Mouse (Mus musculus) kidney, embryonic 16.5 days (tissue): ENCODE measurements around the gene Eri3. TPM values are rescaled to one million over a fixed set of nuclear protein-coding genes. Genes with fewer than 3 reads are reported as not detected.

Experiments used
- ATAC-seq: fragments of 200-750 bp; cut with Nextera tagmentation; 2 replicates; pipeline ENCODE4 v1.8.0; 2017; ENCODE audit warnings: moderate TSS enrichment; ENCODE audit not compliant: low FRiP score, low TSS enrichment
- H3K27ac ChIP-seq: fragments of 300-500 bp; sonication (generic); 2 replicates; pipeline ENCODE4 v1.5.1; 2014; ENCODE audit warnings: low read length
- H3K27me3 ChIP-seq: fragments of 300-500 bp; sonication (generic); 2 replicates; pipeline ENCODE4 v1.6.1; 2014; ENCODE audit warnings: low read length, control low read depth, mixed read lengths; ENCODE audit not compliant: insufficient read depth
- H3K36me3 ChIP-seq: fragments of 300-500 bp; sonication (generic); 2 replicates; pipeline ENCODE4 v1.6.1; 2014; ENCODE audit warnings: low read length, control low read depth, mixed read lengths; ENCODE audit not compliant: insufficient read depth
- H3K4me1 ChIP-seq: fragments of 300-500 bp; sonication (generic); 2 replicates; pipeline ENCODE4 v1.6.1; 2014; ENCODE audit warnings: low read length, control low read depth, mixed read lengths; ENCODE audit not compliant: insufficient read depth
- H3K4me2 ChIP-seq: fragments of 300-500 bp; sonication (generic); replicated peaks from 2 replicates; pipeline ENCODE4 v1.6.1; 2014; ENCODE audit warnings: low read depth, low read length
- H3K4me3 ChIP-seq: fragments of 300-500 bp; sonication (generic); 2 replicates; pipeline ENCODE4 v1.5.1; 2014; ENCODE audit warnings: mild to moderate bottlenecking, low read length
- H3K9ac ChIP-seq: fragments of 300-500 bp; sonication (generic); replicated peaks from 2 replicates; pipeline ENCODE4 v1.6.1; 2014; ENCODE audit warnings: low read length
- H3K9me3 ChIP-seq: fragments of 300-500 bp; sonication (generic); 2 replicates; pipeline ENCODE4 v1.6.1; 2016; ENCODE audit warnings: low read length, control low read depth
- WGBS: fragments of 180-500 bp; shearing (Covaris S2); extraction: QIAGEN DNeasy Blood & Tissue Kit; methylation state at CpG from one replicate; pipeline ENCODE4 v1.1.7; 2014; 5-methylcytosine and 5-hydroxymethylcytosine counted together
- polyA plus RNA-seq: library from polyadenylated mRNA; unstranded; fragments of >200 nt; fragmentation: Nextera tagmentation; extraction: Ambion mirVana; gene quantifications from 2 replicates; pipeline ENCODE4 v1.2.1, GENCODE M21; 2015

The Eri3 gene
- polyA plus RNA-seq, 1 experiment from 2014 or later, result 131 TPM

DNA sequence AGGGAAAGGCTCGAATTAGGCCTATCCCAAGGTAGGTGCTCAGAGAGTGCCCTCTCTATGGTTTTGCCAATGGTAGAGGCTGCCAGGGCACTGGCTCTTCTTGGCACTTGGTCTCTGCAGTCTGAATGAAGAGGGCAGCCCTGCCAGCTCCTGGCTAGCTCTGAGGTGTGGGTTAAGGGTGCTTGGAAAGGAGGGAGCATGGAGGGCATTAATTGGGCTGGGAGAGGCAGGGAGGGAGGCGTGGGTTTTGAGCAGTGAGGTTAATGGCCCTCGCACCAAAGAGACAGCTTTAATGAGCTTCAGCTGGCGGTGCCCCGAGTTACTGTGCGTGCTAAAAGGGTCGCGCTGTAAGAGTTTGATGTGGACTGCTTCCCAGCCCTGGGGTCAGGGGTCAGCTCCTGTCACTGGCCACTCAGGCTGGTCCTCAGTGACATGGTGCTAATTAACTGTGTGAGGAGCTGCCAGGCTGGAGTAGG is 101.5 kb downstream of the Eri3 start:
- WGBS, result 28% methylated on average over 8 of the region's 8 CpGs
- Histone ChIP-seq H3K27me3 (0 out of 2 replicates have a peak, but pooled peaks cover 3% of the 10 kb centered on the region), H3K36me3 (0 out of 2 replicates have a peak, but pooled peaks cover 2% of the 10 kb centered on the region), H3K9ac (no peak overlapping the region), H3K27ac (no peak overlapping the region), H3K4me1 (peaks cover 26% of the 10 kb centered on the region), H3K4me3 (no peak overlapping the region), H3K4me2 (no peak overlapping the region), H3K9me3 (no peaks in the 10 kb centered on the region)
- ATAC-seq, result peak; percentile 77

DNA sequence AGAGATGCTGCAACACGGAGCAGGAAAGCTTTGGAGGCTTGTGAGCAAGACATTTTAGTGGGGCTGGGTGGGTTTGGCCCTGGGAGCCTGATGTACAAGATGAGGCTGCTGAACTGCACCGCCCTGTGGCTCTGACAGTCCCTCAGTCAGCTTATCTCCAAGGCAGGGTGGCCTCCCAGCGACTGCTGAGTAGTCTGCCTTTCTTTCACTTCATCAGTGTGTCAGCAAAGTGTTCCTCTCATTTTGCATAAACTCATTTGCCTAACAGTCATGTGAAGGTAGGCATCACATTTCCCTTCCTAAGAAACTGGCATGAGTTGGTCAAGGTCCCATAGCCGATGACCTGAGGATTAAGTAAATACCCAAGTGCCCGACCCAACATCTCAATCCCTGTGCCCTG is 102.6 kb downstream of the Eri3 start:
- Histone ChIP-seq H3K27me3 (no peaks in the 10 kb centered on the region), H3K4me2 (no peak overlapping the region), H3K9me3 (no peaks in the 10 kb centered on the region), H3K36me3 (0 out of 2 replicates have a peak, but pooled peaks cover 2% of the 10 kb centered on the region), H3K9ac (no peak overlapping the region), H3K4me3 (no peak overlapping the region), H3K4me1 (peaks cover 32% of the 10 kb centered on the region), H3K27ac (no peak overlapping the region)
- WGBS, result 57% methylated on average over 5 of the region's 5 CpGs
- no peak for ATAC-seq

DNA sequence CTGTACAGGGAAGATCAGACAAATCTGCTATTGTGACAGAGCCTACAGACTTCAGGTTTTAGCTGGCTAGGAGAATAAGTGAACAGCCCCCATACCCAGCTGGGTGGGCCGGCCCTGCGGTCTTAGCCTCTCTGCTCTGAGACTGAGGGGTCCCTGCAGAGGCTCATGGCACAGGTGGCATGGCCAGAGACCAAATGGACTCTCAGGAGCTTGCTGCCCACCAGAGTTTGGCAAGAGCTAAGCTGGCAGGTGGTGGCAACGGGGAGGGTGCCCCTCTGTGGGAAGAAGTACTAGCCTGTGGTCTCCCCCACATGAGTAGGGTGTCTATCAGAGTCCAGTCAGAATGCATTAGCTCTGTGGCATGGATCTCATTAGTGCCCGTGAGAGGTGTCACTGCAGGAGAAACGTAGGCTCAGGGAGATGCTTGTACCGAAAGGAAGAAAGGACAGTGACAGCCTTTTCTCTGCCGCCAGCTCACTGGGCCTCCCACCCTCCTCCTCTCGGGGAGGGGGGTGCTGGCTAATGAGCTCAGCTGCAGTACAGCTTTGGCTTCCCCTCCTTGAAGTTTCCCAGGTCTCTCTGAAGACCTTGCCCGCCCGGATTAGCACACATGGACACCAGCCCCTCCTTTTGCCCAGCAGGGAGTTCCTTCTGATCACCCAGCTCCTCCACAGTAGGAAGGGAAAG is 104.0 kb downstream of the Eri3 start:
- H3K4me2 ChIP-seq, result no peak overlapping the region
- no peak for ATAC-seq
- H3K36me3 ChIP-seq, result no peaks in the 10 kb centered on the region
- H3K27ac ChIP-seq, result no peak overlapping the region
- 50% methylated on average over 10 of the region's 10 CpGs for WGBS
- H3K4me1 ChIP-seq, result peaks cover 45% of the 10 kb centered on the region
- H3K9ac ChIP-seq, result no peak overlapping the region
- H3K27me3 ChIP-seq, result no peaks in the 10 kb centered on the region
- H3K9me3 ChIP-seq, result no peaks in the 10 kb centered on the region
- no peak overlapping the region for H3K4me3 ChIP-seq

DNA sequence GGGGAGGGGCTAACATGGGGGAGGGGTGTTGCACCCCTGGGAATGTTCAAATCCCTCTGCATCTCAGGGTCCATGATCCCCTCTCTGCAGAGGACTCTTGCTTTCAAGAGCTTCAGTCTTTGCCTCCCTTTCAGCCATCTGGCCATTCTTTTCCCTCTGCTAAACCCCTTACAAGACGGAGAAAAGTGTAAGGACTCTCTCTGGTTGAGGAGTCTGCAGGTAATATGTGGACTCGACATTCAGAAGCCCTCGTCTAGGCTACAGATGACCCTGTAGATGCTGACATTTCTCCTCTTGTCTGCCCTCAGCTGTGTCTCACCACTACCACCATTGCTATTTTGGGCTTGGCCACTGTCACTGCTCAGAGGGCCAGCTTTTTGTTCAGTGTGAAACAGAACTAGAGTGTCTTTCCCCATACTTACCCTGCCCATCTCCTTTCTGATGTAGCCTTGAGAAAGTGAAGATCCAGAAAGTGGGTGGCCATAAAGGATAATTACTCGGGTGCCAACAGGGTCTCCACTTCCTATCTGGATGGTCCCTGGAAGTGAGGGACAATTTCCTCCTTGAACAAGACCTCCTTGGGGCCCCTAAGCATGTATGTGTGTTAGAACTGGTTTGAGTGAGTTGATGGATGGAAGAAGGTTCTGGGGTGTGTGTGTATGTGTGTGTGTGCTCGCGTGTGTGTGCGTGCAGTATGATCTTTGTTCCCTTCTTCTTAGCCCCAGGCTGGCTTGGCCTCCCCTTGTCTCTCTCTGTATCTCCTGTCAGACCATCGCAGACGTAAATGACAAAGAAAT is 104.7 kb downstream of the Eri3 start:
- no peaks in the 10 kb centered on the region for H3K36me3 ChIP-seq
- H3K4me1 ChIP-seq, result peaks cover 48% of the 10 kb centered on the region
- no peak overlapping the region for H3K4me2 ChIP-seq
- no peaks in the 10 kb centered on the region for H3K27me3 ChIP-seq
- H3K9ac ChIP-seq, result no peak overlapping the region
- no peak for ATAC-seq
- WGBS, result 78% methylated on average over 9 of the region's 9 CpGs
- H3K4me3 ChIP-seq, result no peak overlapping the region
- H3K27ac ChIP-seq, result no peak overlapping the region
- H3K9me3 ChIP-seq, result no peaks in the 10 kb centered on the region

DNA sequence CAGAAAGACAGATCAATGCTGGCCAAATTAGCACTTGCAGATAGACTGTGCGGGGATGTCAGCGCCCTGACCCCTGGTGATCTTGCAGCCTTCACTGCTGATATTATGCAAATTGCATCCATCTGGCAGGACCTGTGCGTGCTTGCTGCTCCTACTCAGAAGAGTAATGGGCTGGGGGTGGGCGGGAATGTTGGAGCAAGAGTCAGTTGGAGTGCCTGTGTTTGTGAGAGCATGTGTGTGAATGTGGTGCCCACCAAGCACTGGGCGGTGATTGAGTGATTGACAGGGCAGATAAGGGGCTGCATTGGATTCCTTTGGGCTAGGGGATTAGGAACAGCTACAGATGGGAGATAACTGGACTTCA is 105.3 kb downstream of the Eri3 start:
- Histone ChIP-seq H3K9ac (no peak overlapping the region), H3K4me1 (peaks cover 48% of the 10 kb centered on the region)
- ATAC-seq, result no peak

DNA sequence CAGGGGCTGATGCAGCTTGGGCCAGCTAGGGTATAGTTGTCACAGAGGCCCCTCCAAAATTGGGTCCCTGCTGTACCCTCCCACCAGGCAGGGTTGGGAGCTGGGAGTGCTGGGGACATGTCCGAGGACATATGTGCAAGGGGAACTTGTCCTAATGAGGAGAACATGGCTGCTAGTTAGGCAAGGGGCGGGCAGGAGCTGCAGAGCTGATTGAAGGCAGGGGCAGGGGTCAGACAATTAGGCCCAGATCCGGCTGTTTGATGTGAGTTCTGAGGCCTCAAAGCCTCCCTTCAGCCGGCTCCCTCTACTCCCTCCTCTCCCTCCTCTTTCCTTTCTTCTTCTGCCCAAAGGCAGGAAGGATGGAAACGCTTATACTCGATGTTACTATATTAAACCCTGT is 106.8 kb downstream of the Eri3 start:
- no peak overlapping the region for H3K27ac ChIP-seq
- 38% methylated on average over 6 of the region's 6 CpGs for WGBS

More for the DNA sequence above, 105.3 kb downstream of the Eri3 start:
- H3K36me3 ChIP-seq, result no peaks in the 10 kb centered on the region
- 79% methylated on average over 5 of the region's 5 CpGs for WGBS
- no peak overlapping the region for H3K27ac ChIP-seq
- H3K9me3 ChIP-seq, result no peaks in the 10 kb centered on the region
- no peak overlapping the region for H3K4me2 ChIP-seq
- no peak overlapping the region for H3K4me3 ChIP-seq
- no peaks in the 10 kb centered on the region for H3K27me3 ChIP-seq

DNA sequence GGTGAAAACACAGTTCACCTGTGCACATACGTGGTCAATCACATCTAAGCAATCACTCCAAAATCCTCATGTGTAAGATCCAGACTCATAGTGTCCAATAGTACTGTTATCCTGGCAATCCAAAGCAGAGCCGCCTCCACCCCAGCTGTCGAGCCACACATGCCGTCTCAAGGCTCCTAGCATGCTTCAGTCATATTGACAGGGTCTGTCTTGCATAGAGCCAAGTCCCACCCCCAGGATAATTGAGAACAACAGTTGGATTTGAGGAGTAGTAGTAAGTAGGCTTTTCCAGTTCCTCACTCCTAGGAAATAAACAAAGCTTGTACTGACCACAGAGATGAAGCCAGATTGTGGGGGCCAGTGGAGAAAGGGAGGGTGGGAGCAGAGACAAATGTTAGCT is 107.5 kb downstream of the Eri3 start:
- 68% methylated on average over 4 of the region's 4 CpGs for WGBS
- peaks cover 35% of the 10 kb centered on the region for H3K4me1 ChIP-seq
- H3K4me2 ChIP-seq, result no peak overlapping the region
- no peak for ATAC-seq
- no peak overlapping the region for H3K4me3 ChIP-seq
- H3K27ac ChIP-seq, result no peak overlapping the region
- H3K27me3 ChIP-seq, result no peaks in the 10 kb centered on the region
- H3K36me3 ChIP-seq, result no peaks in the 10 kb centered on the region
- H3K9me3 ChIP-seq, result no peaks in the 10 kb centered on the region
- H3K9ac ChIP-seq, result no peak overlapping the region

More for the DNA sequence above, 106.8 kb downstream of the Eri3 start:
- no peaks in the 10 kb centered on the region for H3K9me3 ChIP-seq
- H3K4me1 ChIP-seq, result peaks cover 40% of the 10 kb centered on the region
- H3K4me3 ChIP-seq, result no peak overlapping the region
- no peaks in the 10 kb centered on the region for H3K36me3 ChIP-seq
- H3K4me2 ChIP-seq, result no peak overlapping the region
- no peak overlapping the region for H3K9ac ChIP-seq
- no peaks in the 10 kb centered on the region for H3K27me3 ChIP-seq
- ATAC-seq, result no peak

DNA sequence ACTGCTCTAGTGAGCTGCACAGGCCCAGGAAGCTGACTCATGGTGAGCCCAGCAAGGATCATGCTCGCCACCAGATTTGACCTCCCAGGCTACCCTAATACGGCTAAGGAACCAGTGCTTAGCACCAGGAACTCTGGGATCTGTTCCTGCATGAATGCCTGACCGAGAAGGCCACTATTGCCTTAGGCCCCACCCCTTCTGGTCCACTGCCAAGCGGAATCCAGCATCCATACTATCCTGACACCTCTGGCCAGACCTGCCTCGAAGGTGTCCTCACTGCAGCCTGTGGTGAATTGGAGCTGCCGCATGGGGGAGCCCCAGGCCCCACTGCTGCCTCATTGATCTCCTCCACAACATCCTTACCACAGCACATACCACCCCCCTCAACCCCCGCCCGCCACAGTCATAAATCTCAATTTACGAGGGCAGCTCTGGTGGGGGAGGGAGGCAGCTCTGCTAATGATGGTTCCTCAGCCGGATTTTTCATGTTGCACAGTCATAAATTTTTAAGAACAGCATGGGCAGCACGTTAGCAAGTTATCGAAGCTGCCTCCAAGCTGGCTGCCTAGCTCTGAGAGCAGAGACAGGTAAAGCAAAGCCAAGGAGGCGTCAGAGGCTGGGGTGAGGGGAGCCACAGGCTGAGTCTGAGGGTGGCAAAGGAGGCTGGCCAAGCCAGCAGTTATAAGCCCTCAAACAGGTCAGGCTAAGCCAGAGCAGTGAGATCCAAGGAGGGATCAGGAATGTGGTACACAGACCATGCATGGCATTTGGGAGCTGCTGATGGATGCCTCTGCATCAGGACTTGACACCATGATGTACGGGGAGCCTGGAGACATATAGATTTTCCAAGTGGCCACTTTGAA is 108.6 kb downstream of the Eri3 start:
- H3K27me3 ChIP-seq, result no peaks in the 10 kb centered on the region
- H3K4me2 ChIP-seq, result no peak overlapping the region
- ATAC-seq, result peak; percentile 83
- H3K4me1 ChIP-seq, result peaks cover 29% of the 10 kb centered on the region
- no peak overlapping the region for H3K9ac ChIP-seq
- 15% methylated on average over 14 of the region's 14 CpGs for WGBS
- no peaks in the 10 kb centered on the region for H3K9me3 ChIP-seq
- H3K36me3 ChIP-seq, result no peaks in the 10 kb centered on the region
- 0 out of 2 replicates have a peak overlapping the region, but pooled peaks have one; percentile 17 for H3K27ac ChIP-seq
- H3K4me3 ChIP-seq, result no peak overlapping the region

DNA sequence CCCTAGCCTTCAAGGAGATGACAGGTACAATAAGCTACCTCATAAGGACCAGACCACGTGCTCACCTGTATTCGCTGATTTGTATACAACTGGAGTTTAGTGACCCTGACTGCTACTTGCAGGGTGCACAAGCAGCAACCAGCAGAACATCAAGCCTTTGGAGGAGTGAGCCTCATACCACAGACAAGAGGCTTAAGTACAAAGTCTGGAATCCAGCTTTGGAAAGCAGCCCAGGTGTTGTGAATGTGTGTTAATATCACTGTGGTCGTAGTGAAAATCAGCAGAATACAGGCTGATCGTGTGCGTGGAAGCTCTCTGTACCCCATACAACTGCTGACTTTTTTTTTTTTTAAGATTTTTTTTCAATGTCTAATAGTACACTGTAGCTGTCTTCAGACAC is 109.8 kb downstream of the Eri3 start:
- ATAC-seq, result no peak
- Histone ChIP-seq H3K36me3 (no peaks in the 10 kb centered on the region), H3K9me3 (no peaks in the 10 kb centered on the region), H3K4me1 (peaks cover 26% of the 10 kb centered on the region), H3K9ac (no peak overlapping the region), H3K4me3 (no peak overlapping the region), H3K4me2 (no peak overlapping the region), H3K27me3 (no peaks in the 10 kb centered on the region), H3K27ac (no peak overlapping the region)
- 88% methylated on average over 5 of the region's 5 CpGs for WGBS
